Mouse (Mus musculus): ENCODE results near the gene Fam57b.

Gene Fam57b

GRCm38 (mm10) chr7:126799468-126800268 lies 2.2 kb downstream of the Fam57b start:
- peak; percentile 39 for DNase-seq

- no peak for DNase-seq
These were observed 3.0 kb downstream of the Fam57b start for GRCm38 (mm10) chr7:126800269-126801056.

DNA sequence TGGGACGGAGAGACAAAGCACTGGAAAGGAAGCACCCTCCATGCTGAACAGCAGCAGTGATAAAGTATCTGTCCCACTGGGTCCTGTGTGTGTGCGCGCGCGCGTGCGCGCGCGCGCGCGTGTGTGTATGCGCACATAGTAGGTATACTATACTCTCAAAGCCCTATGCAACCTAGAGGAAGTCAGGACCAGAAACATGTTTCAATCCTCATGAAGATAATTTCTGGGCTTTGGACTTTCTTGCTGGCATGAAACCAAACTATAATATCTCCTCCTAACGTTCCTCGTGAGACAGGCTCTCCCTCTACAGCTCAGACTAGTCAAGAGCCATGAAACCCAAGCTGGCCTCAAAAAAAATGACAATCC lies 3.6 kb downstream of the Fam57b start:
- DNase-seq = no peak

- no peak for DNase-seq
These were observed 4.8 kb downstream of the Fam57b start for GRCm38 (mm10) chr7:126802134-126802889.

DNA sequence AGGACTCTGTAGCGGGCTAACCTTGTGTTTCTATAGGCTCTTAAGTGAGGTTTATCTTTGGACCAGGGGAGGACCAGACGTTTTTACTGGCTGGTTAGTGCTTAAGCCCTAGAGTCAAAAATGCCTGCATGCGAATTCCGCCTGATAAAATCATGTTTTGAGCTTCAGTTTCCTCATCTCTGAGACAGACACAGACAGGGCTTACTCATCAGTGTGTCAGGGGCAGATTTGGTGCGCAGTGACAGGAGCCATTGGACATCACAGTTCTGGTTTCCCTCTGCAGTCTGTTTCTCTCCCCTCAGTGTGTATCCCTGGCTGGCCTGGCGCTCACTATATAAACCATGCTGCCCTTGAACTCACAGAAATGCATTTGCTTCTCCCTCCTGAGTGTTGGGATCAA lies 5.7 kb downstream of the Fam57b start:
- no peak for DNase-seq

DNA sequence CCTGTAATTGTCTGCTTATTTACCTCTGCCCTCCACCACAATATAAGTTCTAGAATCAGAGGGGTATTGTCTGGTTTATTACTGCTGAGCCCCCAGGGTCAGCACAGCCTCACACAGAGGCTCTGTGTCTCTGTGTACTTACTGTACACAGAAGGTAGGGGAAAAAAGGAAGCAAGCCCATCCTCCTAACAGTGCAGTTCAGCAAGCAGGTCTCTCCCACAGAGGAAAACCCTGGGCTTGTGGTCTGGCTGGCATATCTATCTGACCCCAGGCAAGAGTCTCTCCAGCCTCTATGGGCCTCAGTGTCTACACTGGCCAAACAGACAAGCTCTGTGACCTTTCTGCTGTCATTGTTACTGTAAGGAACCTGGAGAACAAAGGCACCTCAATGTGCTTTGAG lies 6.3 kb downstream of the Fam57b start:
- DNase-seq = no peak

DNA sequence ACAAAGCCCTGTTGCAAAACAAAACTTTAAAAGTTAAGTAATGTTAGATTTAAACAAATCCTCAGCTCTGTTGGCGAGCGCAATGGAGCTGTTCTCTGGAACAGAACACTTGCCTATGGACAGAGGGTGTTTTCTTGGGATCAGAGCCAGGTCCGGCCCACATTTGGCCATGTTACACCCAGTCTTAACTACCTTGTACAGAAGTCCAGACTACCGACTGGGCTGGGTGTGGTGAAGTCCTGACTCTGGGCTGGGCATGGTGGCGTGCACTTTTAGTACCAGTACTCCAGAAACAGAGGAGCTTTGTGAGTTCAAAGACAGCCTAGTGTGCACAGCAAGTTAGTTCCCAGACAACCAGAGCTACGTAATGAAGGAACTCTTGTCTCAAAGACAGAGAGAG lies 9.5 kb downstream of the Fam57b start:
- DNase-seq = no peak

GRCm38 (mm10) chr7:126807405-126807804 lies 9.9 kb downstream of the Fam57b start:
- DNase-seq = no peak

- DNase-seq = peak; percentile 82
These were observed 11.4 kb downstream of the Fam57b start for GRCm38 (mm10) chr7:126808703-126809455.

GRCm38 (mm10) chr7:126809723-126810369 lies 12.4 kb downstream of the Fam57b start:
- DNase-seq = no peak

GRCm38 (mm10) chr7:126815726-126816222 lies 18.3 kb downstream of the Fam57b start:
- no peak for DNase-seq

GRCm38 (mm10) chr7:126816494-126816893 lies 19.0 kb downstream of the Fam57b start:
- no peak for DNase-seq

DNA sequence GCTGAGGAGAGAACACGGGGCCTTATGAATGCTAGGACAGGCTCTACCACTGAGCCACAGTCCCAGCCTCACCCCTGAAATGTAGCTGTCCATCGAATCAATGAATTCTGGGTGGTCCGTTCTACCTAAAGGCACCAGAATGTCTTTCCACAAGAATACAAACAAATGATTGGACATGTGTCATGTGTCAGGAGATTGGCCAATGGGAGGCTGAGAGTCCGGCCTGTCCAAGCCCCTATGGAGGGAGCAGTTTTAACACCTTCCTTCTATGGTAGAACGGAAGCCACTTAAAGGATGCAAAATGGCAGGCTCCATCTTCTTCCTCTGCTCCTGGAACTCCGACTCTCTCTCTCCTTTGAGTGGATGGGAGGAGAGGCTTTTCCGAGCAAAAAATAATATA lies 20.1 kb downstream of the Fam57b start:
- no peak for DNase-seq

DNA sequence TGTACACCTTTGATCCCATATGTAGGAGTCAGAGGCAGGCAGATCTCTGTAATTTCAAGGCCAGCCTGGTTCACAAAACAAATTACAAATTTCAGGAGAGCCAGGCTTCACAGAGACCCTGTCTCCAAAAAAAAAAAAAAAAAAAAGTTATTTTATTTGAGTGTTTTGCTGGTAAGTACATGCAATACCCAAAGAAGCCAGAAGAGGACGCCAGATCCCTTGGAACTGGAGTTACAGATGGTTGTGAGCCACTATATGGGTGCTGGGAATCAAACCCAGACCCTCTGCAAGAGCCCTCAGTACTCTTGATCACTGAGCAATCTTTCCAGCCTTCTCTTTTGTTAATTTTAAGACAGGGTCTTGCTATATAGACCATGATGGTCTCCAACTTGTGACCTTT lies 21.4 kb downstream of the Fam57b start:
- DNase-seq = no peak

GRCm38 (mm10) chr7:126821835-126822511 lies 24.5 kb downstream of the Fam57b start:
- peak; percentile 83 for DNase-seq

DNA sequence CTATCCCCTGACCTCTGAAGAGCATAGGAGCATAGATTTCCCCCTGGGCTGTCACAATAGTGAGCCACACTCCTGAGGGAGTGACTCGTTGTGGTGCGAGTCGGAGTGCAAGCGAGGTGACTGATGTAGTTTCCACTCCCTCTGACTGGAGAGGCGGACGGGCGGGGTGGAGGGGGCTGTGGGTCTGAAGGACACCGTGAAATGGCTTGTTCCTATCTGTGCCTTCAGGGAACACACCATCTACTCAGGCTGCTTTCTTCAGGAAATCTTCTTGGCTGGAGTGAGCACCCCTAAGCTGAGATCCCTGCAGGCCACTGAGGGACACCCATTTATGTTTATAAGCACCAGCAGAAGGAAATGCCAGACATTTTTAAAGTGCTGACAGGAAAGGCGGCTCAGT lies 25.3 kb downstream of the Fam57b start:
- DNase-seq = no peak

DNA sequence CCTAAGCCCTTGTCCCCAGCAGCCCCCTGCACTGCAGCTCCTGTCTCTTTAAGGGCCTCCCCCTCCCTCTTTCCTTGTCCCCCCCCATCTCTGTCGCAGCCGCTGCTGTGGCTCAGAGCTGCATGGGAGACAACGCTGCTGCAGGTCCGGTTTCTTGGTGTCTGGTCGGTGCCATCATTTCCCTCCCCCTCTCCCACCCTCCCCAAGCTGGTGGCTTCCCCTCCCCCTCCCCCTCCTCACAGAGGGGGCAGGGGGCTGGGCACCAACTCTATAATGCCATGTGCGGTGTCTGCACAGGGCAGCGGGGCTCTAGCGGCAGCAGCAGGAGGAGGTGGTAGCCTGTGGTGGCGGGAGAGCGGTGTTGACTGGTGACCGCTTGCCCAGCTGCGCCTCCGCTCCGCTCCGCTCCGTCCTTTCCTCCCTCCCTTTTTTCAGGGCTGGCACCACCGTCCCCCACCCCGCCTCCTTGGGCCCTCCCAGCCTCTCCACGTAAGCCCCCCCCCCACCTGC lies 25.8 kb downstream of the Fam57b start:
- peak; percentile 50 for DNase-seq

- no peak for DNase-seq
These were observed 26.5 kb downstream of the Fam57b start for GRCm38 (mm10) chr7:126823940-126824339.

DNA sequence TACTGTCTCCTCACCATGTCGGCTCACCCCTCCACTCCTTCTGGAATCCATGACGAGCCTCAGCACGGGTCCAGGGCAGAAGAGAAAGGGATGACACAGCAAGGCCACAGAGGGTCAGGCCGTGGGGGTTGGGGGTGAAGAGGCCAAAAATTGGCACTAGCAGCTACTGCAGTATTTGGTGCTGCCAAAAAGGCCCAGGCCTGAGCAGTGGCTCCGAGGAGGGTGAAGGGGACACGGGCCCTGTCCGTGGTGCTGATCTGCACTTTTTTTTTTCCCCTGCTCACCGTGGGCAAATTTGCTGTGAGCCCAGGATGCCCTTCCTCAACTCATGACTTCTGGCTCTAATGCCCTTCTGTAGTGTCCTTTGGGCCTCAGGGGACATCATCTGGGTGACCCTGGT lies 27.9 kb downstream of the Fam57b start:
- no peak for DNase-seq

- DNase-seq = no peak
These were observed 28.5 kb downstream of the Fam57b start for GRCm38 (mm10) chr7:126825952-126826351.

GRCm38 (mm10) chr7:126831539-126831938 lies 34.1 kb downstream of the Fam57b start, which contains the start of gene 4930451I11Rik:
TSS of gene 4930451I11Rik (minus strand) at chr7:126831639.
- no peak for DNase-seq

Measured in right cerebral cortex, postnatal 14 days (tissue).